Mouse (Mus musculus) liver, postnatal 0 days (tissue): ENCODE measurements around the gene Arhgap29. TPM values are rescaled to one million over a fixed set of nuclear protein-coding genes. Genes with fewer than 3 reads are reported as not detected.

Source experiments
- ATAC-seq: fragments of 200-750 bp; cut with Nextera tagmentation; 2 replicates; pipeline ENCODE4 v1.8.0; 2017; ENCODE audit warnings: mild to moderate bottlenecking, moderate library complexity
- DNase-seq: peaks from one replicate; pipeline ENCODE4 v3.0.0-alpha.2; 2016
- H3K27ac ChIP-seq: fragments of 300-500 bp; sonication (generic); 2 replicates; pipeline ENCODE4 v1.5.1; 2014; ENCODE audit warnings: antibody characterized with exemption, moderate library complexity, mild to moderate bottlenecking, low read depth
- H3K27me3 ChIP-seq: fragments of 300-500 bp; sonication (generic); 2 replicates; pipeline ENCODE4 v1.6.1; 2014; ENCODE audit warnings: low read length, control low read depth, mixed read lengths; ENCODE audit not compliant: insufficient read depth
- H3K36me3 ChIP-seq: fragments of 300-500 bp; sonication (generic); replicated peaks from 2 replicates; pipeline ENCODE4 v1.6.1; 2014; ENCODE audit warnings: mild to moderate bottlenecking, control low read depth, low read length, moderate library complexity, mixed read lengths; ENCODE audit not compliant: insufficient read depth
- H3K4me1 ChIP-seq: fragments of 300-500 bp; sonication (generic); 2 replicates; pipeline ENCODE4 v1.6.1; 2014; ENCODE audit warnings: antibody characterized with exemption, mild to moderate bottlenecking, control low read depth; ENCODE audit not compliant: insufficient read depth
- H3K4me2 ChIP-seq: fragments of 300-500 bp; sonication (generic); 2 replicates; pipeline ENCODE4 v1.6.1; 2014; ENCODE audit warnings: low read depth, mild to moderate bottlenecking, low read length, moderate library complexity, mixed read lengths
- H3K4me3 ChIP-seq: fragments of 300-500 bp; sonication (generic); 2 replicates; pipeline ENCODE4 v1.5.1; 2014; ENCODE audit warnings: low read depth, low read length
- H3K9ac ChIP-seq: fragments of 300-500 bp; sonication (generic); replicated peaks from 2 replicates; pipeline ENCODE4 v1.6.1; 2014; ENCODE audit warnings: mild to moderate bottlenecking, moderate library complexity
- H3K9me3 ChIP-seq: fragments of 300-500 bp; sonication (generic); 2 replicates; pipeline ENCODE4 v1.6.1; 2016; ENCODE audit warnings: mild to moderate bottlenecking, control low read depth, low read length, mixed read lengths
- CTCF ChIP-seq: sonication (generic); IDR thresholded peaks from 2 replicates; pipeline ENCODE4 v1.5.1; 2016; ENCODE audit warnings: antibody characterized with exemption, low read depth
- EP300 ChIP-seq: IDR thresholded peaks from 2 replicates; pipeline ENCODE4 v1.6.1; 2016; ENCODE audit warnings: antibody characterized with exemption, low read depth, mild to moderate bottlenecking
- WGBS: fragments of 180-500 bp; shearing (Covaris S2); extraction: QIAGEN DNeasy Blood & Tissue Kit; methylation state at CpG from one replicate; pipeline ENCODE4 v1.1.7; 2014; ENCODE audit not compliant: insufficient replicate concordance; 5-methylcytosine and 5-hydroxymethylcytosine counted together
- polyA plus RNA-seq: library from polyadenylated mRNA; unstranded; fragments of >200 nt; fragmentation: Nextera tagmentation; extraction: Ambion mirVana; gene quantifications from 2 replicates; pipeline ENCODE4 v1.2.1, GENCODE M21; 2015

Gene Arhgap29
- polyA plus RNA-seq, 1 experiment from 2014 or later, result 10.4 TPM

- Histone ChIP-seq H3K9me3 (no peaks in the 10 kb centered on the region), H3K4me1 (no peaks in the 10 kb centered on the region), H3K27ac (no peak overlapping the region), H3K36me3 (no peaks in the 10 kb centered on the region), H3K27me3 (no peaks in the 10 kb centered on the region), H3K4me2 (no peak overlapping the region), H3K4me3 (no peak overlapping the region), H3K9ac (no peak overlapping the region)
- ATAC-seq, result no peak
- TF ChIP-seq EP300 (no peak), CTCF (no peak)
- WGBS, result 82% methylated on average over 5 of the region's 5 CpGs
- no peak for DNase-seq
Measured at GRCm38 (mm10) chr3:121919961-121920360, 32.4 kb upstream of the Arhgap29 start.

- ATAC-seq (no peak), DNase-seq (no peak)
- H3K27ac ChIP-seq, result no peak overlapping the region
- no peak for TF ChIP-seq EP300
- TF ChIP-seq CTCF, result no peak
- H3K4me1 ChIP-seq, result no peaks in the 10 kb centered on the region
- H3K9ac ChIP-seq, result no peak overlapping the region
- no peaks in the 10 kb centered on the region for H3K9me3 ChIP-seq
- no peak overlapping the region for H3K4me3 ChIP-seq
- WGBS, result 76% methylated on average over 3 of the region's 3 CpGs
- no peak overlapping the region for H3K4me2 ChIP-seq
- H3K27me3 ChIP-seq, result no peaks in the 10 kb centered on the region
- no peaks in the 10 kb centered on the region for H3K36me3 ChIP-seq
Measured at GRCm38 (mm10) chr3:121920769-121921168, 31.6 kb upstream of the Arhgap29 start.

GRCm38 (mm10) chr3:121924768-121925486 is 27.4 kb upstream of the Arhgap29 start:
- no peak overlapping the region for H3K9ac ChIP-seq
- TF ChIP-seq CTCF (no peak), EP300 (no peak)

GRCm38 (mm10) chr3:121927601-121928000 is 24.7 kb upstream of the Arhgap29 start:
- H3K4me3 ChIP-seq, result no peak overlapping the region
- H3K27ac ChIP-seq, result no peak overlapping the region
- H3K27me3 ChIP-seq, result no peaks in the 10 kb centered on the region
- TF ChIP-seq CTCF, result no peak
- TF ChIP-seq EP300, result no peak
- DNase-seq, result no peak
- H3K36me3 ChIP-seq, result no peaks in the 10 kb centered on the region
- no peak overlapping the region for H3K9ac ChIP-seq
- ATAC-seq, result no peak
- 66% methylated on average over 3 of the region's 3 CpGs for WGBS
- H3K9me3 ChIP-seq, result no peaks in the 10 kb centered on the region
- H3K4me2 ChIP-seq, result no peak overlapping the region
- no peaks in the 10 kb centered on the region for H3K4me1 ChIP-seq

More at GRCm38 (mm10) chr3:121924768-121925486, 27.4 kb upstream of the Arhgap29 start:
- Histone ChIP-seq H3K4me3 (no peak overlapping the region), H3K36me3 (no peaks in the 10 kb centered on the region), H3K9me3 (no peaks in the 10 kb centered on the region), H3K4me2 (no peak overlapping the region), H3K4me1 (no peaks in the 10 kb centered on the region), H3K27ac (no peak overlapping the region), H3K27me3 (no peaks in the 10 kb centered on the region)
- no peak for ATAC-seq
- no peak for DNase-seq
- 73% methylated on average over 11 of the region's 11 CpGs for WGBS

GRCm38 (mm10) chr3:121932815-121933214 is 19.5 kb upstream of the Arhgap29 start:
- Histone ChIP-seq H3K36me3 (no peaks in the 10 kb centered on the region), H3K27me3 (no peaks in the 10 kb centered on the region), H3K9me3 (no peaks in the 10 kb centered on the region), H3K9ac (no peak overlapping the region), H3K27ac (no peak overlapping the region), H3K4me1 (peaks cover 8% of the 10 kb centered on the region; the same call in 1 of the 2 replicates), H3K4me2 (no peak overlapping the region), H3K4me3 (no peak overlapping the region)
- 73% methylated on average over 4 of the region's 4 CpGs for WGBS
- no peak for DNase-seq
- no peak for ATAC-seq
- TF ChIP-seq EP300, result no peak
- TF ChIP-seq CTCF, result no peak

GRCm38 (mm10) chr3:121936241-121936640 is 16.1 kb upstream of the Arhgap29 start:
- H3K27me3 ChIP-seq, result no peaks in the 10 kb centered on the region
- no peaks in the 10 kb centered on the region for H3K36me3 ChIP-seq
- H3K4me1 ChIP-seq, result peaks cover 8% of the 10 kb centered on the region; the same call in 1 of the 2 replicates
- no peak for DNase-seq
- 63% methylated on average over 2 of the region's 2 CpGs for WGBS
- H3K27ac ChIP-seq, result peak overlapping the region; percentile 34; the same call in 1 of the 2 replicates
- no peak overlapping the region for H3K4me3 ChIP-seq
- no peak overlapping the region for H3K4me2 ChIP-seq
- no peak overlapping the region for H3K9ac ChIP-seq
- no peaks in the 10 kb centered on the region for H3K9me3 ChIP-seq
- peak; percentile 45; the same call in 1 of the 2 replicates for ATAC-seq
- TF ChIP-seq CTCF (no peak), EP300 (no peak)
